Mouse (Mus musculus) midbrain, embryonic 13.5 days (tissue): ENCODE measurements at regions not wholly inside any gene's neighbourhood (a gene's known extent, or its start where the extent isn't known, plus 50 kb on each side); places are given as distances from the start of the nearest gene placed in this dataset.

Source experiments
- ATAC-seq: fragments of 200-750 bp; cut with Nextera tagmentation; 2 replicates; pipeline ENCODE4 v1.8.0; 2017; ENCODE audit warnings: mild to moderate bottlenecking, moderate TSS enrichment, moderate library complexity
- H3K27ac ChIP-seq: fragments of 300-500 bp; sonication (generic); 2 replicates; pipeline ENCODE4 v1.5.1; 2015; ENCODE audit warnings: inconsistent platforms, mild to moderate bottlenecking, moderate library complexity
- H3K27me3 ChIP-seq: fragments of 300-500 bp; sonication (generic); 2 replicates; pipeline ENCODE4 v1.6.1; 2015; ENCODE audit warnings: mild to moderate bottlenecking, inconsistent platforms
- H3K36me3 ChIP-seq: fragments of 300-500 bp; sonication (generic); 2 replicates; pipeline ENCODE4 v1.6.1; 2015; ENCODE audit warnings: mild to moderate bottlenecking, inconsistent platforms
- H3K4me1 ChIP-seq: fragments of 300-500 bp; sonication (generic); replicated peaks from 2 replicates; pipeline ENCODE4 v1.6.1; 2015; ENCODE audit warnings: inconsistent platforms
- H3K4me2 ChIP-seq: fragments of 300-500 bp; sonication (generic); replicated peaks from 2 replicates; pipeline ENCODE4 v1.6.1; 2015; ENCODE audit warnings: moderate library complexity, mild to moderate bottlenecking, inconsistent platforms
- H3K4me3 ChIP-seq: fragments of 300-500 bp; sonication (generic); replicated peaks from 2 replicates; pipeline ENCODE4 v1.5.1; 2015; ENCODE audit warnings: mild to moderate bottlenecking, inconsistent platforms
- H3K9ac ChIP-seq: fragments of 300-500 bp; sonication (generic); replicated peaks from 2 replicates; pipeline ENCODE4 v1.6.1; 2015; ENCODE audit warnings: mild to moderate bottlenecking, inconsistent platforms
- H3K9me3 ChIP-seq: fragments of 300-500 bp; sonication (generic); 2 replicates; pipeline ENCODE4 v1.6.1; 2016; ENCODE audit warnings: mild to moderate bottlenecking, inconsistent platforms
- WGBS: fragments of 180-500 bp; shearing (Covaris S2); methylation state at CpG from one replicate; pipeline ENCODE4 v1.1.7; 2015; 5-methylcytosine and 5-hydroxymethylcytosine counted together

DNA sequence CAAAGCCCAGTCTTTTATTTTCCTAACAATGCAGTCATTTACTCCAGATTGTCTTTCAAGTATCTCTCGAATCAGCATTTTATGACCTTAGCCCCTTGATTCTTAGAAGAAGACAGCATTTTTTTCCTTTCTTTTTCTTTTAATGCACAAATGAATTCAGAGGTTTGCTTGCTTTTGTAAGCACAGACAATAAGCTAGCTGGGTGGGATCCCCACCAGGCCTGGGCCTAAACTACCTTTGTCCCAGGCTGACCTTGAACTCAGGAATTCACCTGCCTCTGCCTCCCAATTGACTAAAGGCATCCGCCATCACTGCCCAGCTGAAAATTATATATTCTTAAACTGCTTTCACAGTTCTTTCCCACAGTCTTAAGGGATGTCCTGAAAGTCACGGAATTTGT is 195.5 kb upstream of the Ednra start:
- no peak overlapping the region for H3K9ac ChIP-seq
- ATAC-seq, result no peak

DNA sequence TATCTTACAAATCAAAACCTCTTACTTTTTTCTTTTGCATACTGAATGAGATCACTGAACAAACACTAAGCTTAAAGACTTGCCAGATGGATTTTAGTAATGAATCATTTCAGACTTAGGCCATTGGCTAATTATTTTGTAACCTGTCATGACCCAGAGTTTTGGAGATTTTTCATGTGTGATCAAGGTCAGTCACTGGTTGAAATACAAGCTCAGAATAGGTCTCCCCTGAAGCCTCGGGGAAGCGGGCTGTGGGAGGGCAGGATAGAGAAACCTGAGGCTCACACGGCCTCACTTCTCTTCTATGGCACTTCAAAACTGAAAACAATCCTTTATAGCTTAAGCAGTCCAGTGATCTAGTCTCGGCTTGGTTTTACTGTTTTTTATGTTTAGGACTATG is 197.6 kb upstream of the Ednra start:
- WGBS, result 75% methylated on average over 4 of the region's 4 CpGs
- Histone ChIP-seq H3K27me3 (no peaks in the 10 kb centered on the region), H3K27ac (no peak overlapping the region), H3K9me3 (no peaks in the 10 kb centered on the region), H3K9ac (no peak overlapping the region), H3K36me3 (no peaks in the 10 kb centered on the region), H3K4me3 (no peak overlapping the region), H3K4me1 (no peaks in the 10 kb centered on the region), H3K4me2 (no peak overlapping the region)
- no peak for ATAC-seq

More for the DNA sequence above, 195.5 kb upstream of the Ednra start:
- no peak overlapping the region for H3K4me3 ChIP-seq
- H3K4me2 ChIP-seq, result no peak overlapping the region
- no peaks in the 10 kb centered on the region for H3K9me3 ChIP-seq
- no peaks in the 10 kb centered on the region for H3K4me1 ChIP-seq
- no peak overlapping the region for H3K27ac ChIP-seq
- no peaks in the 10 kb centered on the region for H3K36me3 ChIP-seq
- no peaks in the 10 kb centered on the region for H3K27me3 ChIP-seq
- WGBS, result 82% methylated on average over 3 of the region's 3 CpGs

GRCm38 (mm10) chr8:77947702-77948101 is 223.4 kb upstream of the Ednra start:
- H3K4me2 ChIP-seq, result no peak overlapping the region
- WGBS, result 89% methylated on average over 3 of the region's 3 CpGs
- no peak for ATAC-seq

DNA sequence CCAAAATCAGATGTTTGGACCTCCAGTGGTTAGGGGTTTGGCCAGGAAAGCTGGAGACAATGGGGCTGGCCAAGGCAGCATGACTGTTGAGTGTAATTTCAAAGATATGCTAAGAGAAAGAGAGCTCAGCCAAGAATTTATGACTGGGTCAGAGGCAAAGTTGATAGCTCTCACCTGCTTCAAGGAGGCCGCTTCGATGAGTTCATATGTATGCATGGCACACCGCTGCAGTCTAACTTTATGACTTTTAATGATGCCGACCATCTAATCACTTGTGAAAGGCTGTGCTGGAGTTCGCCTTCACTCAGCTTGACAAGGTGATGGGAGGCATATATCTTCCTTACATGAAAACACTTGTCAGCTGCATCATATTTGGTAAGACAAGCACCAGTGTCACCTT is 225.4 kb upstream of the Ednra start:
- no peak overlapping the region for H3K27ac ChIP-seq
- no peak for ATAC-seq
- 94% methylated on average over 5 of the region's 5 CpGs for WGBS
- H3K36me3 ChIP-seq, result no peaks in the 10 kb centered on the region
- no peak overlapping the region for H3K4me2 ChIP-seq
- no peaks in the 10 kb centered on the region for H3K4me1 ChIP-seq
- no peak overlapping the region for H3K4me3 ChIP-seq
- H3K27me3 ChIP-seq, result no peaks in the 10 kb centered on the region
- H3K9me3 ChIP-seq, result no peaks in the 10 kb centered on the region
- H3K9ac ChIP-seq, result no peak overlapping the region

More at GRCm38 (mm10) chr8:77947702-77948101, 223.4 kb upstream of the Ednra start:
- Histone ChIP-seq H3K4me1 (no peaks in the 10 kb centered on the region), H3K27ac (no peak overlapping the region), H3K4me3 (no peak overlapping the region), H3K9me3 (no peaks in the 10 kb centered on the region), H3K9ac (no peak overlapping the region), H3K27me3 (no peaks in the 10 kb centered on the region), H3K36me3 (no peaks in the 10 kb centered on the region)

DNA sequence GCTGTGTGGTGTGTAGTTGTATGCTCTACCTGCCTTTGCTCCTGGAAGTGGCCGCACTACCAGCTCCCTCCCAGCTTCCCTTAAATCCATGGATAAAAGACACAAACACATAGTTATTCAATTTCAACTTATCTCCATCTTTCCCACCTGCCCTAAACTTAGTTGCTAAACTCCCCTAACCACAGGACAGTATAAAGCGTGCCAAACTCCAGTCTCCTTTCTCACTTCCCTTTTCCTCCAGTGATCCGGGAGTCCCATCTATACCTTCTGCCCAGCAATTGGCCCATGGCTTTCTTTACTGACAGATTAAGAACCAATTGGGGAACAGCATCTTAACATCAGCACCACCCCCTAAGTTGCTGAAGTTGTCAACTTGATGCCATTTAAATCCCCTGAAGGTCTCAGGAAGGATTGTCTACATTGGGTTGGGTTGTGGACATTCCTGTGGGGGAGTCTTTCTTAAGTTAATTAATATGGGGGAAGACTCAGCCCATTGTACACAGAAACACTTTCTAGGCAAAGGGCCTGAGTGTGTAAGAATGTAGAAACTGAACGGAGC is 234.6 kb upstream of the Ednra start:
- no peak overlapping the region for H3K4me3 ChIP-seq
- no peaks in the 10 kb centered on the region for H3K27me3 ChIP-seq
- H3K4me2 ChIP-seq, result no peak overlapping the region
- 84% methylated on average over 4 of the region's 4 CpGs for WGBS
- no peak overlapping the region for H3K9ac ChIP-seq
- no peaks in the 10 kb centered on the region for H3K36me3 ChIP-seq
- H3K9me3 ChIP-seq, result no peaks in the 10 kb centered on the region
- H3K27ac ChIP-seq, result no peak overlapping the region
- H3K4me1 ChIP-seq, result no peaks in the 10 kb centered on the region
- ATAC-seq, result no peak

DNA sequence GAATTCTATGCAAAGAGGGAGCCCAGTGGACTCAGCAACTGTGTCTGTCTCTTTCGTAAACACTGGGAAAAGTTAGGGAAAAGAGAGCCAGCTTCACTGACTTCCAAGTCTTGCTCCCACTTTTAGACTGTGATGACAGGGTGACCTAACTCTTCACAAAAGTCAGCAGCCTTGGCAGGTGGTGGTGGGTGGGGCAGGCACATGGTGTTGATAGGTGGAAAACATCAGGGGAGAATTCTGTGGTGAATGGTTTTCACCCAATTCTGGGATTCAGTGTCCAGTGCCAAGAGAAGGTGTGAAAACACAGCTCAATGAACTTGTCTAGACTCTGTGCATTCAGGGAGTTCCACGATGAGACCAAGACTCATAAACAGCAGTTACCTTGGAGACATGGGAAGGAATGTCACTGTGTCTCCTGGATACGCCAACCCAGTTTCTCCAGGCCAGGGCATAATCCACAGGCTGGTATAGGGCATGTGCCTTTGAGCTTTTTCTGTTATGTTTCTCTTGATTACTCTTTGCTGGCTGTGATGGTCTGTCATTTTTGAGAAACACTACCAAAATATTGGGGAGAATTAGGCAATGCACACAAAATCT is 238.9 kb upstream of the Ednra start:
- 46% methylated on average over 3 of the region's 3 CpGs for WGBS
- ATAC-seq, result 0 out of 2 replicates have a peak, but pooled peaks have one; percentile 37

DNA sequence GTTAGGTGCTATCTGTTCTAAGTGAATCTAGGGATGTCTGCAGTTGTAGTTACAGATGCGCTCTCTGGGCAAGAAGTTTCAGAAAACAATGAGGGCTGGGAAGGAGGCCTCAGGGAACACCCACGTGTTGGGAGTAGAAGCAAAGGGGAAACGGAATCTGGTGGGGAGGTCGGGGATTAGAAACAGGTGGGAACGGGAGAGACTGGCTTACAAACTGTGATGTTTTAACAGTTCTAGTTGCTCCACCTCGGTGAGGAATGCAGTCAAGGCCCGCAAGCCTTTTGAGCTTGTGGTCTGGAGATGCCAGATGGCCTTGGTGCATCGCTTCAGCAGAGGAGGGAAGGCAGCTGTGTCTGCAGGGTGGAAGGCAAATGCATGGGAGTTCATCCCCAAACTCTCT is 242.7 kb upstream of the Ttc29 start:
- no peak overlapping the region for H3K27ac ChIP-seq
- WGBS, result 75% methylated on average over 8 of the region's 8 CpGs
- H3K27me3 ChIP-seq, result no peaks in the 10 kb centered on the region
- no peak overlapping the region for H3K4me3 ChIP-seq
- no peaks in the 10 kb centered on the region for H3K9me3 ChIP-seq
- H3K9ac ChIP-seq, result no peak overlapping the region
- ATAC-seq, result no peak
- no peaks in the 10 kb centered on the region for H3K36me3 ChIP-seq
- no peaks in the 10 kb centered on the region for H3K4me1 ChIP-seq
- no peak overlapping the region for H3K4me2 ChIP-seq

More for the DNA sequence above, 238.9 kb upstream of the Ednra start:
- H3K27ac ChIP-seq, result no peak overlapping the region
- no peaks in the 10 kb centered on the region for H3K4me1 ChIP-seq
- H3K4me3 ChIP-seq, result no peak overlapping the region
- no peak overlapping the region for H3K9ac ChIP-seq
- no peaks in the 10 kb centered on the region for H3K9me3 ChIP-seq
- H3K27me3 ChIP-seq, result no peaks in the 10 kb centered on the region
- H3K4me2 ChIP-seq, result no peak overlapping the region
- H3K36me3 ChIP-seq, result no peaks in the 10 kb centered on the region

DNA sequence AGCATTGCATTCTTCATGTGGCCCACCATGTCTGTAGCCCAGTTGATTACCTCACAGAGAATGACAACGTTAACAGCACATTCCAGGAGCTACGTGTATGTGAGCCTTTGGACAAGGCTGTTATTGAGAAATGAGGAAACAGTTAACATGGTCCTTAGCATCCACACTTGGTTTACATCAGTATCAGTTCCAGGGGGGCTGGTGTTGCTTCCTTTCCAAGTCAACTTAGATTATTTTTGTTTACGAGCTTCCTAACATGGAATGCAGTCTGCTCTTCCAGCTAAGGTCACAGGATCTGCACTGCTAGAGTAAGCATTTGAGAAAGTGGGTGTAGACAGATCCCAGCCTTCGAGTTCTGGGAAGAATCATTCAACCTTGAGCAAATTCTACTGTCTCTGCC is 239.4 kb upstream of the Ttc29 start:
- Histone ChIP-seq H3K4me3 (no peak overlapping the region), H3K27me3 (no peaks in the 10 kb centered on the region), H3K4me1 (no peaks in the 10 kb centered on the region), H3K9ac (no peak overlapping the region), H3K9me3 (no peaks in the 10 kb centered on the region), H3K36me3 (no peaks in the 10 kb centered on the region), H3K27ac (no peak overlapping the region), H3K4me2 (no peak overlapping the region)
- WGBS, result 83% methylated on average over 4 of the region's 4 CpGs
- no peak for ATAC-seq

DNA sequence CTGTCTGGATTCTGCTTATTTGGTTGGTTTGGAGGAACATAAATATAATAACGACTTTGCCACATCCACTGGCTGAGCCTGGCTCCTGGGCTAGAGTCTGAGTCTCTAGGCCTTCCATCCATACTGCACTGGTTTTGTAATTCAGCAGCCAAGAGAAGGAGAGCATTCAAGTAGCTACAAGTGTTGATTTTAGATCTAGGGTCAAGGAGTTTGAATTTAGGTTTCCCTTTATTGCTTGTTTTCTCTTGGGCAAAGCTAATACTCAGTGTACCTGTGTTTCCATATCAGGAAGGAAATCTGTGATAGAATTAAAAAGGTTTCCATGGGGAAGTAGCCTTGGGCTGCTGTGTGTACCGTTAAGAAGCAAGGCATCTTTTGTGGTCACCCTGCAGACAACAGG is 234.0 kb upstream of the Ttc29 start:
- Histone ChIP-seq H3K4me2 (no peak overlapping the region), H3K4me1 (no peaks in the 10 kb centered on the region), H3K4me3 (no peak overlapping the region), H3K9ac (no peak overlapping the region), H3K27me3 (no peaks in the 10 kb centered on the region), H3K36me3 (no peaks in the 10 kb centered on the region), H3K9me3 (no peaks in the 10 kb centered on the region), H3K27ac (no peak overlapping the region)
- ATAC-seq, result no peak
- WGBS, result 48% methylated on average over 2 of the region's 2 CpGs

DNA sequence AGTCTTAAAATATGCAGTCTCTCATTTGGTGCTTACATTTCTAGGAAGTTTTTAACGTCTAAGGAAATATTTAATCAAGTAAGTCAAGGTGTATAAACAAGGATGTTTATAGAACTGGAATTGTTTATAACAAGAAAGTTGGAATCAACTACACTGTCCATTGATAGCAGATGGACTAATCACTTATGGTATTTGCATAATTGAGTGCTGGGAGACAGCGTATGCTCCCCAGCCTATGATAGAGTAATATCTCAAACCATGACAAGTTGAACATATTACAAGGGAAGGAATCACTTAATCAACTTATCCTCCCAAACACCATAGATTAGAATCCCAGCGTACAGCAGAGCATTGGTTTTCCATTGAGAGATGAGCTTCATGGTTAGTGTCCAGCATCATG is 232.4 kb upstream of the Ttc29 start:
- ATAC-seq, result no peak
- 90% methylated on average over 3 of the region's 3 CpGs for WGBS

GRCm38 (mm10) chr8:77982031-77982430 is 231.1 kb upstream of the Ttc29 start:
- H3K9ac ChIP-seq, result no peak overlapping the region
- H3K4me3 ChIP-seq, result no peak overlapping the region
- no peak overlapping the region for H3K4me2 ChIP-seq
- no peaks in the 10 kb centered on the region for H3K36me3 ChIP-seq
- WGBS, result 87% methylated on average over 3 of the region's 3 CpGs
- H3K27ac ChIP-seq, result no peak overlapping the region
- no peaks in the 10 kb centered on the region for H3K27me3 ChIP-seq
- no peaks in the 10 kb centered on the region for H3K9me3 ChIP-seq
- no peak for ATAC-seq
- H3K4me1 ChIP-seq, result no peaks in the 10 kb centered on the region

More for the DNA sequence above, 232.4 kb upstream of the Ttc29 start:
- Histone ChIP-seq H3K27ac (no peak overlapping the region), H3K27me3 (no peaks in the 10 kb centered on the region), H3K4me2 (no peak overlapping the region), H3K9me3 (no peaks in the 10 kb centered on the region), H3K4me1 (no peaks in the 10 kb centered on the region), H3K4me3 (no peak overlapping the region), H3K9ac (no peak overlapping the region), H3K36me3 (no peaks in the 10 kb centered on the region)

GRCm38 (mm10) chr8:77983476-77983875 is 229.6 kb upstream of the Ttc29 start:
- ATAC-seq, result no peak
- Histone ChIP-seq H3K27ac (no peak overlapping the region), H3K9ac (no peak overlapping the region), H3K4me3 (no peak overlapping the region), H3K4me1 (no peaks in the 10 kb centered on the region), H3K27me3 (no peaks in the 10 kb centered on the region), H3K36me3 (no peaks in the 10 kb centered on the region), H3K9me3 (no peaks in the 10 kb centered on the region), H3K4me2 (no peak overlapping the region)
- 71% methylated on average over 3 of the region's 3 CpGs for WGBS

GRCm38 (mm10) chr8:77987237-77987636 is 225.9 kb upstream of the Ttc29 start:
- H3K27ac ChIP-seq, result no peak overlapping the region
- no peaks in the 10 kb centered on the region for H3K4me1 ChIP-seq
- no peak overlapping the region for H3K4me3 ChIP-seq
- H3K36me3 ChIP-seq, result no peaks in the 10 kb centered on the region
- H3K4me2 ChIP-seq, result no peak overlapping the region
- no peak overlapping the region for H3K9ac ChIP-seq
- no peaks in the 10 kb centered on the region for H3K27me3 ChIP-seq
- H3K9me3 ChIP-seq, result no peaks in the 10 kb centered on the region
- no peak for ATAC-seq
